Mouse (Mus musculus) C2C12 (cell line): ENCODE measurements around the gene Snx17.

ENCODE experiments used
- CTCF ChIP-seq: IDR thresholded peaks from one replicate; pipeline ENCODE4 v1.5.1; 2011; ENCODE audit not compliant: control insufficient read depth, insufficient read depth, insufficient read length
- MAX ChIP-seq: IDR thresholded peaks from one replicate; pipeline ENCODE4 v1.6.1; 2011; ENCODE audit warnings: mild to moderate bottlenecking, control low read depth

- TF ChIP-seq CTCF (no peak), MAX (no peak)
Observed at GRCm38 (mm10) chr5:31197072-31197471, 4.0 kb downstream of the Snx17 start.
